ENCODE assay signal across 9 mouse cellular contexts in the genomic region with DNA sequence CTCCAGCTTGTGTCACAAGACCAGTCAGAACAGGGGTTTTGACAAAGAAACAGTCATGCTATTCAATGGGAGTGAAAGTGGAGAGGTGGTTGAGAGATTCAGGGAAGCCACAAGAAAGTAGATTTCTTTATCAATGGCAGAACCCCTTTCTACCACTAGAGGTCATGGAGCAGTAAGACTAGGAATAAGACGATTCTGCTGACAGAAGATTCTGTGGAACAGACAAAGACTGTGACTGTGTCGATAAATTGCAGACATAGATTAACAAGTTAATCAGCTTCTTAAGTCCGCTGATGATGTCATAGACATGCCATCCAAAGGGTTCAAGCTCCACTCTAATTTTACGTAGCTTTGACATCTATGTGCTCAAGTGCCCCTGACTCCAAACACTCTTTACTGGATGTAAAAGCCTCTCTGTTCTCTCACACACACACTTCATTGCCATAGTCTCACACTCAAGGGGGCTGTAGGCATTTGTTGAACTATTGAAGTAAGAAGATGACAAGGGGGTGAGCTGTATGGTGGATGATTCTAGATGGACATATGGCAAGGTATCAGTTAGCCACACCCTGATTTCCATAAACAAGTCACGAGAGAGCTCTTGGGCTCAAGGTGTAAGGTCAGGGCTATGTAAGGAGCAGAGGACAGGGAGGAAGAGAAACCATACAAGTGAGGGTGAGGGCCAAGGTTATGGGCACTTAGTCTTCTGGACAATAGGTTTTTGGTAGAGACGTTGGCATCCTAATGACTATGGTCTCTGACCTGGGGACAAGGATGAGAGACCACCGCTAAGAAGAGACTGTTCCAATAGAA.
DNase-seq lines count a peak whose midpoint lies in the region; ATAC-seq lines count a peak whose summit lies in the region.
"Had no signal": no experiment of that assay in that cellular context is flagged by ENCODE, and none has a peak within 500 bp of the region (broad histone marks: within the 10 kb centered on the region; RNA-seq: fewer than 3 reads in every experiment).

No protein-coding gene starts in this region.

- no peak overlapping the region for H3K27ac ChIP-seq in kidney, embryonic 14.5 days (ENCODE audit: low read depth, low read length)
- H3K27ac ChIP-seq: stomach, embryonic 15.5 days had no signal

- H3K36me3 ChIP-seq in kidney, embryonic 14.5 days (ENCODE audit: control insufficient read depth, insufficient read depth, low read length): no peaks in the 10 kb centered on the region
- H3K36me3 ChIP-seq: stomach, embryonic 15.5 days had no signal

- H3K9ac ChIP-seq in kidney, embryonic 14.5 days (ENCODE audit: low read depth, low read length): no peak overlapping the region
- H3K9ac ChIP-seq: stomach, embryonic 15.5 days had no signal

- H3K4me1 ChIP-seq in kidney, embryonic 14.5 days (ENCODE audit: control insufficient read depth, insufficient read depth, low read length): peaks cover 12% of the 10 kb centered on the region; the same call in 1 of the 2 replicates
- H3K4me1 ChIP-seq: stomach, embryonic 15.5 days had no signal

- H3K4me2 ChIP-seq in kidney, embryonic 14.5 days (replicated peaks; ENCODE audit: low read depth, low read length): no peak overlapping the region
- H3K4me2 ChIP-seq: stomach, embryonic 15.5 days had no signal

- peak; percentile 58; the same call in 1 of the 2 replicates for ATAC-seq in kidney, embryonic 14.5 days (ENCODE audit: low FRiP score, low TSS enrichment)
- no peak for ATAC-seq in megakaryocyte, adult 5-6 weeks (ENCODE audit: poor library complexity, severe bottlenecking)

- 50% methylated on average over 7 of the region's 7 CpGs for WGBS in kidney, embryonic 14.5 days

- H3K9me3 ChIP-seq in kidney, embryonic 14.5 days (ENCODE audit: control insufficient read depth, low read length): no peaks in the 10 kb centered on the region
- H3K9me3 ChIP-seq: stomach, embryonic 15.5 days had no signal

- H3K4me3 ChIP-seq in kidney, embryonic 14.5 days (ENCODE audit: low read length): no peak overlapping the region
- H3K4me3 ChIP-seq: stomach, embryonic 15.5 days had no signal

- H3K27me3 ChIP-seq in kidney, embryonic 14.5 days (ENCODE audit: control insufficient read depth, insufficient read depth, low read length): no peaks in the 10 kb centered on the region
- H3K27me3 ChIP-seq: stomach, embryonic 15.5 days had no signal

- no peak for DNase-seq in kidney, adult 18-20 months
- peak; percentile 72 for DNase-seq in CD4-positive helper T cell, adult 2 months (ENCODE audit: low read depth, low spot score)
- DNase-seq in ZHBTc4 (ENCODE audit: low read depth, low spot score): peak; percentile 60
- peak; percentile 39 for DNase-seq in forelimb bud, embryonic 11.5 days (ENCODE audit: low read depth, low spot score)
- peak; percentile 65 for DNase-seq in lung, postnatal 25 days (ENCODE audit: low spot score)
- DNase-seq in urinary bladder, adult 2 months (ENCODE audit: low spot score): no peak

Comparison
In these comparisons a context has a peak if more than half of its experiments do, and no peak if none do; other contexts are left out.
1. DNase-seq: peak in CD4-positive helper T cell, adult 2 months (single experiment), ZHBTc4 (single experiment), forelimb bud, embryonic 11.5 days (single experiment) and lung, postnatal 25 days (single experiment); none in kidney, adult 18-20 months (single experiment) and urinary bladder, adult 2 months (single experiment).